Mouse (Mus musculus): ENCODE results near the gene Akap6.
A peak's percentile ranks its signal among the peaks of the same experiment; 100 is the strongest.

The Akap6 gene

GRCm38 (mm10) chr12:52849297-52849696 lies 150.1 kb downstream of the Akap6 start:
- DNase-seq: no peak

- DNase-seq: no peak
Measured at GRCm38 (mm10) chr12:52850332-52851036, 151.3 kb downstream of the Akap6 start.

GRCm38 (mm10) chr12:52851221-52851620 lies 152.0 kb downstream of the Akap6 start:
- no peak for DNase-seq

GRCm38 (mm10) chr12:52854236-52854679 lies 155.1 kb downstream of the Akap6 start:
- DNase-seq: no peak

GRCm38 (mm10) chr12:52856104-52856503 lies 156.9 kb downstream of the Akap6 start:
- no peak for DNase-seq

GRCm38 (mm10) chr12:52857306-52857705 lies 158.1 kb downstream of the Akap6 start:
- DNase-seq: no peak

GRCm38 (mm10) chr12:52861922-52862321 lies 162.7 kb downstream of the Akap6 start:
- DNase-seq: no peak

- no peak for DNase-seq
Measured at GRCm38 (mm10) chr12:52868000-52868624, 168.9 kb downstream of the Akap6 start.

- DNase-seq: no peak
Measured at GRCm38 (mm10) chr12:52871604-52872003, 172.4 kb downstream of the Akap6 start.

- DNase-seq: no peak
Measured at GRCm38 (mm10) chr12:52874332-52874923, 175.2 kb downstream of the Akap6 start.

GRCm38 (mm10) chr12:52876065-52876464 lies 176.9 kb downstream of the Akap6 start:
- DNase-seq: peak; percentile 35

- no peak for DNase-seq
Measured at GRCm38 (mm10) chr12:52876978-52877769, 178.0 kb downstream of the Akap6 start.

GRCm38 (mm10) chr12:52879324-52879723 lies 180.1 kb downstream of the Akap6 start:
- DNase-seq: no peak

- DNase-seq: no peak
Measured at GRCm38 (mm10) chr12:52892519-52892918, 193.3 kb downstream of the Akap6 start.

- no peak for DNase-seq
Measured at GRCm38 (mm10) chr12:52893656-52894405, 194.6 kb downstream of the Akap6 start.

GRCm38 (mm10) chr12:52895672-52896460 lies 196.7 kb downstream of the Akap6 start:
- DNase-seq: peak; percentile 40

- no peak for DNase-seq
Measured at GRCm38 (mm10) chr12:52896785-52897184, 197.6 kb downstream of the Akap6 start.

- DNase-seq: no peak
Measured at GRCm38 (mm10) chr12:52898130-52898529, 198.9 kb downstream of the Akap6 start.

GRCm38 (mm10) chr12:52904046-52904445 lies 204.9 kb downstream of the Akap6 start:
- DNase-seq: no peak

- no peak for DNase-seq
Measured at GRCm38 (mm10) chr12:52908448-52909066, 209.4 kb downstream of the Akap6 start.

GRCm38 (mm10) chr12:52910345-52910744 lies 211.2 kb downstream of the Akap6 start:
- DNase-seq: no peak
